19 mouse cellular contexts compared by ENCODE assay signal in genomic region chr7:121941640-121942039, GRCm38 (mm10). TPM values are rescaled to one million over a fixed set of nuclear protein-coding genes. Genes with fewer than 3 reads are reported as not detected.
A peak's percentile ranks its signal among the peaks of the same experiment; 100 is the strongest.
DNase-seq lines count a peak whose midpoint lies in the region; ATAC-seq and TF ChIP-seq lines count a peak whose summit lies in the region.
"Had no signal": no experiment of that assay in that cellular context is flagged by ENCODE, and none has a peak within 500 bp of the region (broad histone marks: within the 10 kb centered on the region; RNA-seq: fewer than 3 reads in every experiment).

No protein-coding gene starts in this region.

- no peak overlapping the region for H3K9ac ChIP-seq in kidney, embryonic 14.5 days (ENCODE audit: low read depth, low read length)
- H3K9ac ChIP-seq in lung, embryonic 14.5 days: no peak overlapping the region
- H3K9ac ChIP-seq: embryonic facial prominence, embryonic 12.5 days; forebrain, embryonic 15.5 days; heart, embryonic 15.5 days had no signal

- peaks cover 11% of the 10 kb centered on the region; the same call in 1 of the 2 replicates for H3K4me1 ChIP-seq in kidney, embryonic 14.5 days (ENCODE audit: control insufficient read depth, insufficient read depth, low read length)
- H3K4me1 ChIP-seq in lung, embryonic 14.5 days (ENCODE audit: insufficient read depth): 0 out of 2 replicates have a peak, but pooled peaks cover 4% of the 10 kb centered on the region

- no peak overlapping the region for H3K27ac ChIP-seq in kidney, embryonic 14.5 days (ENCODE audit: low read depth, low read length)
- peak overlapping the region; percentile 80 for H3K27ac ChIP-seq in lung, embryonic 14.5 days (ENCODE audit: low read depth)
- H3K27ac ChIP-seq: embryonic facial prominence, embryonic 12.5 days; forebrain, embryonic 15.5 days; heart, adult 2 months; heart, embryonic 15.5 days had no signal

- no peaks in the 10 kb centered on the region for H3K9me3 ChIP-seq in kidney, embryonic 14.5 days (ENCODE audit: control insufficient read depth, low read length)
- no peaks in the 10 kb centered on the region for H3K9me3 ChIP-seq in lung, embryonic 14.5 days (ENCODE audit: low read depth, low read length)
- H3K9me3 ChIP-seq: embryonic facial prominence, embryonic 12.5 days; forebrain, embryonic 15.5 days; G1E; heart, embryonic 15.5 days had no signal

- DNase-seq in kidney, adult 11 months: peak; percentile 43
- peak; percentile 50 for DNase-seq in lung, embryonic 14.5 days
- no peak for DNase-seq in lung, adult 18-20 months
- peak; percentile 48 for DNase-seq in lung, postnatal 25 days (ENCODE audit: low spot score)
- DNase-seq in lung, postnatal 4 days: no peak
- DNase-seq: adrenal gland, postnatal 10 days; B cell, adult 2 months; cerebellum, adult 9-10 months; gastrocnemius, postnatal 14 days; heart, adult 2 months; heart, postnatal 14 days had no signal

- ATAC-seq in kidney, embryonic 14.5 days (ENCODE audit: low FRiP score, low TSS enrichment): no peak
- peak; percentile 10; the same call in 1 of the 2 replicates for ATAC-seq in lung, embryonic 14.5 days (ENCODE audit: insufficient read depth)
- ATAC-seq in inflammation-experienced regulatory T-cells, adult 6 months: no peak
- ATAC-seq: CD4-positive, CD25-positive, alpha-beta regulatory T cell, adult 4 months; forebrain, embryonic 15.5 days had no signal

- H3K27me3 ChIP-seq in kidney, embryonic 14.5 days (ENCODE audit: control insufficient read depth, insufficient read depth, low read length): no peaks in the 10 kb centered on the region
- H3K27me3 ChIP-seq in lung, embryonic 14.5 days (ENCODE audit: insufficient read depth, low read length): no peaks in the 10 kb centered on the region
- H3K27me3 ChIP-seq: embryonic facial prominence, embryonic 12.5 days; forebrain, embryonic 15.5 days; heart, embryonic 15.5 days had no signal

- no peak for TF ChIP-seq CTCF in lung, embryonic 14.5 days (IDR thresholded peaks at IDR 0.05; ENCODE audit: low read depth)

- 79% methylated on average over 3 of the region's 3 CpGs for WGBS in kidney, embryonic 14.5 days
- WGBS in lung, embryonic 14.5 days: 62% methylated on average over 3 of the region's 3 CpGs

- peaks cover 3% of the 10 kb centered on the region; the same call in 1 of the 2 replicates for H3K36me3 ChIP-seq in kidney, embryonic 14.5 days (ENCODE audit: control insufficient read depth, insufficient read depth, low read length)
- H3K36me3 ChIP-seq in lung, embryonic 14.5 days (ENCODE audit: insufficient read depth): peaks cover 18% of the 10 kb centered on the region; the same call in 1 of the 2 replicates
- H3K36me3 ChIP-seq: heart, embryonic 15.5 days had no signal

- H3K4me3 ChIP-seq in kidney, embryonic 14.5 days (ENCODE audit: low read length): no peak overlapping the region
- H3K4me3 ChIP-seq in lung, embryonic 14.5 days (ENCODE audit: low read depth, low read length): no peak overlapping the region
- H3K4me3 ChIP-seq: embryonic facial prominence, embryonic 12.5 days; forebrain, embryonic 15.5 days; heart, adult 2 months; heart, embryonic 15.5 days had no signal

- no peak overlapping the region for H3K4me2 ChIP-seq in kidney, embryonic 14.5 days (replicated peaks; ENCODE audit: low read depth, low read length)
- H3K4me2 ChIP-seq in lung, embryonic 14.5 days: 0 out of 2 replicates have a peak overlapping the region, but pooled peaks have one; percentile 31
- H3K4me2 ChIP-seq: embryonic facial prominence, embryonic 12.5 days; forebrain, embryonic 15.5 days; heart, embryonic 11.5 days; heart, embryonic 15.5 days had no signal

RNA-seq across cellular contexts. Expression of gene Cog7, which starts 39.9 kb away (rescaled TPM):
- polyA plus RNA-seq in kidney, embryonic 14.5 days (2014; fragmentation: Nextera tagmentation; extraction: Ambion mirVana): 15.6 and 28.3 TPM in 2 replicates
- 23.1 and 23.2 TPM in 2 replicates for polyA plus RNA-seq in lung, embryonic 14.5 days (2014; fragmentation: Nextera tagmentation; extraction: Ambion mirVana)
- polyA plus RNA-seq in inflammation-experienced regulatory T-cells, adult 6 months (2017; shearing (Covaris generic)): 1 to 10 TPM; 4.6 to 9.4 (median 8.5) TPM

Comparison
In these comparisons a context has a peak if more than half of its experiments do, and no peak if none do; other contexts are left out.
1. DNase-seq: peak in kidney, adult 11 months (single experiment), lung, embryonic 14.5 days (single experiment) and lung, postnatal 25 days (single experiment); none in lung, adult 18-20 months (0 of 2) and lung, postnatal 4 days (0 of 2).